Comparison of ENCODE assay signal across 19 mouse cellular contexts in genomic region chr11:70726585-70726984, GRCm38 (mm10). TPM values are rescaled to one million over a fixed set of nuclear protein-coding genes. Genes with fewer than 3 reads are reported as not detected.
"Had no signal": no experiment of that assay in that cellular context is flagged by ENCODE, and none has a peak within 500 bp of the region (broad histone marks: within the 10 kb centered on the region; RNA-seq: fewer than 3 reads in every experiment).

No protein-coding gene starts in this region.

- H3K9me3 ChIP-seq: midbrain, embryonic 10.5 days; midbrain, embryonic 12.5 days; neural tube, embryonic 13.5 days; neural tube, embryonic 15.5 days; stomach, embryonic 15.5 days had no signal

- H3K4me3 ChIP-seq: midbrain, embryonic 10.5 days; midbrain, embryonic 12.5 days; myocyte; neural tube, embryonic 13.5 days; neural tube, embryonic 15.5 days; stomach, embryonic 15.5 days had no signal

- H3K9ac ChIP-seq: lung, embryonic 14.5 days; midbrain, embryonic 12.5 days; neural tube, embryonic 13.5 days; neural tube, embryonic 15.5 days; stomach, embryonic 15.5 days had no signal

- H3K27ac ChIP-seq: midbrain, embryonic 10.5 days; midbrain, embryonic 12.5 days; neural tube, embryonic 13.5 days; neural tube, embryonic 15.5 days; stomach, embryonic 15.5 days; stomach, postnatal 0 days had no signal

- H3K4me1 ChIP-seq: midbrain, embryonic 10.5 days; midbrain, embryonic 12.5 days; neural tube, embryonic 13.5 days; neural tube, embryonic 15.5 days; stomach, embryonic 15.5 days had no signal

- H3K27me3 ChIP-seq: midbrain, embryonic 12.5 days; neural tube, embryonic 13.5 days; neural tube, embryonic 15.5 days; stomach, embryonic 15.5 days had no signal

- DNase-seq: lung, adult 18-20 months; lung, embryonic 14.5 days; lung, postnatal 10 days; lung, postnatal 4 days; midbrain, embryonic 14.5 days; retina, postnatal 1 day; right cerebral cortex, adult 18-20 months; right cerebral cortex, postnatal 14 days; thymus, adult 2 months; thymus, postnatal 25 days; thymus, postnatal 4 days had no signal

RNA-seq across cellular contexts. Expression of gene Inca1, which starts 26.6 kb away (rescaled TPM):
- total RNA-seq: megakaryocyte, adult 5-6 weeks had no signal
